ENCODE assay signal across 9 mouse cellular contexts in genomic region chr5:149440180-149440573, GRCm38 (mm10). TPM values are rescaled to one million over a fixed set of nuclear protein-coding genes. Genes with fewer than 3 reads are reported as not detected.
DNase-seq lines count a peak whose midpoint lies in the region; ATAC-seq and TF ChIP-seq lines count a peak whose summit lies in the region.
"Had no signal": no experiment of that assay in that cellular context is flagged by ENCODE, and none has a peak within 500 bp of the region (broad histone marks: within the 10 kb centered on the region; RNA-seq: fewer than 3 reads in every experiment).

No protein-coding gene starts in this region.

- H3K27me3 ChIP-seq in intestine, postnatal 0 days (replicated peaks; ENCODE audit: control insufficient read depth, insufficient read depth, low read length) = no peaks in the 10 kb centered on the region
- no peaks in the 10 kb centered on the region for H3K27me3 ChIP-seq in limb, embryonic 15.5 days

- ATAC-seq in intestine, postnatal 0 days = peak; percentile 34; the same call in 1 of the 2 replicates
- ATAC-seq in limb, embryonic 15.5 days (ENCODE audit: insufficient number of reproducible peaks, low FRiP score, low TSS enrichment, low read depth) = peak; percentile 72

- H3K27ac ChIP-seq in intestine, postnatal 0 days (ENCODE audit: low read depth, low read length) = peak overlapping the region; percentile 66
- H3K27ac ChIP-seq in limb, embryonic 15.5 days = peak overlapping the region; percentile 77

- peak overlapping the region; percentile 71 for H3K4me2 ChIP-seq in intestine, postnatal 0 days (replicated peaks; ENCODE audit: low read depth)
- peak overlapping the region; percentile 82 for H3K4me2 ChIP-seq in limb, embryonic 15.5 days

- H3K36me3 ChIP-seq in intestine, postnatal 0 days (ENCODE audit: control insufficient read depth, insufficient read depth) = no peaks in the 10 kb centered on the region
- H3K36me3 ChIP-seq in limb, embryonic 15.5 days = no peaks in the 10 kb centered on the region

- H3K9me3 ChIP-seq in intestine, postnatal 0 days (ENCODE audit: control insufficient read depth) = no peaks in the 10 kb centered on the region
- no peaks in the 10 kb centered on the region for H3K9me3 ChIP-seq in limb, embryonic 15.5 days

- no peak overlapping the region for H3K9ac ChIP-seq in intestine, postnatal 0 days (ENCODE audit: low read depth, low read length)
- peak overlapping the region; percentile 37; the same call in 1 of the 2 replicates for H3K9ac ChIP-seq in limb, embryonic 15.5 days

- peak; percentile 24 to 31 for DNase-seq in adrenal gland, adult 18-20 months (ENCODE audit: low spot score in 2 of 2)
- DNase-seq in adrenal gland, adult 8-10 months = no peak
- DNase-seq in embryo, embryonic 10.5 days (ENCODE audit: low spot score) = peak; percentile 79
- peak; percentile 45 to 50 for DNase-seq in gastrocnemius, postnatal 36 days
- DNase-seq in neural tube, embryonic 10.5 days (ENCODE audit: extremely low spot score, low spot score) = peak; percentile 69
- peak; percentile 36 for DNase-seq in testis, postnatal 14 days (ENCODE audit: low spot score)

- WGBS in intestine, postnatal 0 days = under 1% methylated on average over 18 of the region's 18 CpGs
- under 1% methylated on average over 18 of the region's 18 CpGs for WGBS in limb, embryonic 15.5 days

- H3K4me3 ChIP-seq in intestine, postnatal 0 days (ENCODE audit: low read depth, low read length) = peak overlapping the region; percentile 29
- H3K4me3 ChIP-seq in limb, embryonic 15.5 days = peak overlapping the region; percentile 45

- no peak for TF ChIP-seq CTCF in intestine, postnatal 0 days (IDR thresholded peaks at IDR 0.05; ENCODE audit: low read depth)

- intact Hi-C loops in gastrocnemius, postnatal 36 days (cut with DNase I) = no loop called here

- no peaks in the 10 kb centered on the region for H3K4me1 ChIP-seq in intestine, postnatal 0 days (replicated peaks; ENCODE audit: control insufficient read depth, insufficient read depth, low read length)
- H3K4me1 ChIP-seq in limb, embryonic 15.5 days = peaks cover 32% of the 10 kb centered on the region

RNA-seq across cellular contexts. Expression of gene Tex26, which starts 0.7 kb away (rescaled TPM):
- total RNA-seq in adrenal gland, adult 18-20 months (2021) = not detected
- not detected for total RNA-seq in adrenal gland, adult 8-10 months (2022)
- not detected for total RNA-seq in gastrocnemius, postnatal 36 days (2021)
- polyA plus RNA-seq in intestine, postnatal 0 days (2015; fragmentation: Nextera tagmentation; extraction: Ambion mirVana) = 0.24 and 0.38 TPM in 2 replicates
- polyA plus RNA-seq in limb, embryonic 15.5 days (2015; fragmentation: Nextera tagmentation; extraction: Ambion mirVana) = 0.32 and 0.41 TPM in 2 replicates
- polyA plus RNA-seq: large intestine, adult 2 months had no signal

RNA-seq across cellular contexts. Expression of gene Medag, which starts 28.6 kb away (rescaled TPM):
- total RNA-seq in adrenal gland, adult 18-20 months (2021) = 10 to 100 TPM in 1 of 2 experiments, 1 to 10 TPM in 1; 2.3 to 11.8 TPM
- 10 to 100 TPM in 2 of 4 experiments, 1 to 10 TPM in 2; 2.7 to 16.1 (median 9.2) TPM for total RNA-seq in adrenal gland, adult 8-10 months (2022)
- 10 to 100 TPM; 14.9 to 15.1 TPM for total RNA-seq in gastrocnemius, postnatal 36 days (2021)
- polyA plus RNA-seq in intestine, postnatal 0 days (2015; fragmentation: Nextera tagmentation; extraction: Ambion mirVana) = 1.6 and 2.2 TPM in 2 replicates
- polyA plus RNA-seq in limb, embryonic 15.5 days (2015; fragmentation: Nextera tagmentation; extraction: Ambion mirVana) = 4.2 and 4.8 TPM in 2 replicates
